Mouse (Mus musculus): ENCODE data around the gene Slc7a10. TPM values are rescaled to one million over a fixed set of nuclear protein-coding genes. Genes with fewer than 3 reads are reported as not detected.

The Slc7a10 gene
- total RNA-seq, 1 experiment = not detected

DNA sequence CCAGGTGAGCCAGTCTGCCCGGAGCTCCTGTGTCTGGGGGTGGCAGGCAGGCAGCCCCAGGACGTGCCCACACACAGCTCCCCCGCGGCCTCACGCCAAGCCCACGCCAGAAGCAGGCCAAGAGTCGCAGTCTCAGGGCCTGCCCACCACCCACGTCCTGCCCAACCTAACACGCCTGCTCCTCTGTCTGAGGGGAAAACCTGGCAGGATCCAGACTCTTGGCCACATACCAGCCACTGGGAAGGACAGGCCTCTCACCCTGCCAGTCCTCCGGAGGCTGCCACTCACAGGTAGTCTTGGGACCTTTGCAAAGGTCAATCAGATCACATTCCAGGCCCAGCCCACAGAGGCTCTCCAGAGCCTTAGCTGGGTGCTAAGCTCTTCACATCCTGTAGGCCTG lies 39.9 kb upstream of the Slc7a10 start:
- peaks cover 0 to 5% of the 10 kb centered on the region in 2 experiments; a peak in 2 of 4 replicates for H3K4me1 ChIP-seq (ENCODE audit: control insufficient read depth in 2 of 2, insufficient read depth in 2 of 2, low read length in 2 of 2, poor library complexity in 1 of 2)
- no peak overlapping the region for H3K4me3 ChIP-seq (ENCODE audit: insufficient read depth in 1 of 2, low read depth in 1 of 2, low read length in 2 of 2, poor library complexity in 1 of 2, severe bottlenecking in 1 of 2)
- no peaks in the 10 kb centered on the region for H3K9me3 ChIP-seq (ENCODE audit: control insufficient read depth, insufficient read depth, low read depth, low read length)
- H3K9ac ChIP-seq (ENCODE audit: insufficient read depth, low read depth, low read length, poor library complexity, severe bottlenecking) = no peak overlapping the region
- no peaks in the 10 kb centered on the region for H3K36me3 ChIP-seq (ENCODE audit: control insufficient read depth, insufficient read depth, low read length, poor library complexity, severe bottlenecking)
- in situ Hi-C loops (cut with MboI; ENCODE audit: low sequenced_read_pairs in 2 of 2, unreplicated experiment in 2 of 2) = no loop called here
- TF ChIP-seq ZC3H11A (IDR thresholded peaks at IDR 0.05; ENCODE audit: borderline replicate concordance, low read depth, low read length) = no peak
- TF ChIP-seq CHD2 (IDR thresholded peaks at IDR 0.05; ENCODE audit: low read depth, low read length) = no peak
- TF ChIP-seq HCFC1 (IDR thresholded peaks at IDR 0.05; ENCODE audit: borderline replicate concordance, insufficient read depth, low read length) = no peak
- no peak for TF ChIP-seq ZNF384 (IDR thresholded peaks at IDR 0.05; ENCODE audit: low read depth, low read length)
- no peak for TF ChIP-seq MAFK (IDR thresholded peaks at IDR 0.05; ENCODE audit: insufficient read depth, low read depth, low read length)
- DNase-seq (ENCODE audit: low read depth, low spot score) = no peak
- H3K27ac ChIP-seq (ENCODE audit: insufficient read depth, low read depth, low read length, poor library complexity, severe bottlenecking) = no peak overlapping the region

DNA sequence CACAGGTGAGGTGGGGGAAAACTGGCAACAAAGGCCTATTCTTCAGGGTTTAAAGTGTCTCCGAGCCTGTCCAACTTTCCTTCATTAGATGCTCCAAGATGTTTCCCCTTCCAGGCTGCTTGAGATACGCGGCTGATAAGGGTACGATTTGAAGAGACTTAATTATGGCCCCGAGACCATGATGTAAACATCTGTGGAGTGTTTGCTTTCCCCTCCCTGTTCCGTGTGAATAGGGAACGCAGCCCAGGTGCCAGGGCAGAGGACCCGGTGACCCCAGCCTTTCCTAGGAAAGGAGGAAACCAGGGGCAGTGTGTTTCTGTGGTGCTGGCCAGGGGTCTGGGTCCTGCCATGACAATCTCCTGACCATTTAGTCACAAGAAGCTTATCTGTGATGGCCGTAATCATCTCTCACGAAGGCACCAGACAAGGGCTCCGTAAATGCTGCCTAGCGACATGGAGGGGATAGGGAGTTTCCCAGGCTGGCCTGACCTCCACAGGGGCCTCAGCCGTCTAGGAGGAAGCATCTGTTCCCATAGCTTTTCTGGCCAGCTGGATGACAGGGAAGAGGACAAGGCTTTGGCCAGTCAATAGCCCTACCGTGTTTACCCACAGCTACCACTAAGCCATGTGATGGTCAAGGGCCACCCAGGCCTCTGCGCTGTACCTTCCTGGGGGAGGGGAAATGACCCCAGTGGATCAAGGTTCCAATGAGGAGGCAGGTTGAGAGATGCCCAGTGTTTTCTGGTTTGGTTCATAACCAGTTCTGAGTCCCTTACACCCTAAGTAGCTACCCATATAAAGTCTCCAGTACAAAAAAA lies 36.4 kb upstream of the Slc7a10 start:
- no peaks in the 10 kb centered on the region for H3K9me3 ChIP-seq (ENCODE audit: control insufficient read depth, insufficient read depth, low read depth, low read length)
- TF ChIP-seq CHD2 (IDR thresholded peaks at IDR 0.05; ENCODE audit: low read depth, low read length) (no peak), ZNF384 (IDR thresholded peaks at IDR 0.05; ENCODE audit: low read depth, low read length) (no peak), HCFC1 (IDR thresholded peaks at IDR 0.05; ENCODE audit: borderline replicate concordance, insufficient read depth, low read length) (no peak), MAFK (IDR thresholded peaks at IDR 0.05; ENCODE audit: insufficient read depth, low read depth, low read length) (no peak), ZC3H11A (IDR thresholded peaks at IDR 0.05; ENCODE audit: borderline replicate concordance, low read depth, low read length) (no peak)
- H3K4me1 ChIP-seq (ENCODE audit: control insufficient read depth in 2 of 2, insufficient read depth in 2 of 2, low read length in 2 of 2, poor library complexity in 1 of 2) = peaks cover 0 to 3% of the 10 kb centered on the region in 2 experiments; a peak in 1 of 4 replicates
- no peak overlapping the region for H3K9ac ChIP-seq (ENCODE audit: insufficient read depth, low read depth, low read length, poor library complexity, severe bottlenecking)
- DNase-seq (ENCODE audit: low read depth, low spot score) = no peak
- in situ Hi-C loops (cut with MboI; ENCODE audit: low sequenced_read_pairs in 2 of 2, unreplicated experiment in 2 of 2) = loop anchor here in 1 of 2 experiments (25.0 kb wide), 1 partner anchor 313 kb away; no protein-coding TSS in a partner anchor
- no peak overlapping the region for H3K27ac ChIP-seq (ENCODE audit: insufficient read depth, low read depth, low read length, poor library complexity, severe bottlenecking)
- no peak overlapping the region for H3K4me3 ChIP-seq (ENCODE audit: insufficient read depth in 1 of 2, low read depth in 1 of 2, low read length in 2 of 2, poor library complexity in 1 of 2, severe bottlenecking in 1 of 2)
- H3K36me3 ChIP-seq (ENCODE audit: control insufficient read depth, insufficient read depth, low read length, poor library complexity, severe bottlenecking) = no peaks in the 10 kb centered on the region

DNA sequence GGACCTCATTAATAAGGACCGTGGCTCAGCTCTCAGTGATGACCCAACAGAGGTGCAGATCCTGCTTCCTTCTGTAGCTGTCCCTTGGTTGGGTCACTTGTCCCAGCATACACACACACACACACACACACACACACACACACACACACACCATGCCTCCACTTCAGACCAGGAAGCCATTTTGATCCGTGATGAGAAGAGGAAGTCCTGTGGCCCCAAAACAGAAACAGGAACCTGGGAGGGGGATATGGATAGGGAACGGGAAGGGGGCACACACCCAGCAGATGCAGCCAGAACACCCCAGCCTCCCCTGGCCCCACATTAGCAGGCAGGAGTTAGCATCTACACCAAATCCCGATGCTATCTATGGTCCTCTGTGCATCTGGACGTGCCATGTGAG lies 35.3 kb upstream of the Slc7a10 start:
- TF ChIP-seq HCFC1 (IDR thresholded peaks at IDR 0.05; ENCODE audit: borderline replicate concordance, insufficient read depth, low read length) = no peak
- no peak for TF ChIP-seq MAFK (IDR thresholded peaks at IDR 0.05; ENCODE audit: insufficient read depth, low read depth, low read length)
- TF ChIP-seq CHD2 (IDR thresholded peaks at IDR 0.05; ENCODE audit: low read depth, low read length) = no peak
- TF ChIP-seq ZNF384 (IDR thresholded peaks at IDR 0.05; ENCODE audit: low read depth, low read length) = no peak
- no peak for TF ChIP-seq ZC3H11A (IDR thresholded peaks at IDR 0.05; ENCODE audit: borderline replicate concordance, low read depth, low read length)
- Histone ChIP-seq H3K9ac (ENCODE audit: insufficient read depth, low read depth, low read length, poor library complexity, severe bottlenecking) (no peak overlapping the region), H3K36me3 (ENCODE audit: control insufficient read depth, insufficient read depth, low read length, poor library complexity, severe bottlenecking) (no peaks in the 10 kb centered on the region), H3K27ac (ENCODE audit: insufficient read depth, low read depth, low read length, poor library complexity, severe bottlenecking) (no peak overlapping the region), H3K9me3 (ENCODE audit: control insufficient read depth, insufficient read depth, low read depth, low read length) (no peaks in the 10 kb centered on the region), H3K4me1 (ENCODE audit: control insufficient read depth in 2 of 2, insufficient read depth in 2 of 2, low read length in 2 of 2, poor library complexity in 1 of 2) (peaks cover 0 to 3% of the 10 kb centered on the region in 2 experiments; a peak in 1 of 4 replicates), H3K4me3 (ENCODE audit: insufficient read depth in 1 of 2, low read depth in 1 of 2, low read length in 2 of 2, poor library complexity in 1 of 2, severe bottlenecking in 1 of 2) (no peak overlapping the region)
- DNase-seq (ENCODE audit: low read depth, low spot score) = no peak
- in situ Hi-C loops (cut with MboI; ENCODE audit: low sequenced_read_pairs in 2 of 2, unreplicated experiment in 2 of 2) = loop anchor here in 1 of 2 experiments (25.0 kb wide), 1 partner anchor 314 kb away; no protein-coding TSS in a partner anchor

DNA sequence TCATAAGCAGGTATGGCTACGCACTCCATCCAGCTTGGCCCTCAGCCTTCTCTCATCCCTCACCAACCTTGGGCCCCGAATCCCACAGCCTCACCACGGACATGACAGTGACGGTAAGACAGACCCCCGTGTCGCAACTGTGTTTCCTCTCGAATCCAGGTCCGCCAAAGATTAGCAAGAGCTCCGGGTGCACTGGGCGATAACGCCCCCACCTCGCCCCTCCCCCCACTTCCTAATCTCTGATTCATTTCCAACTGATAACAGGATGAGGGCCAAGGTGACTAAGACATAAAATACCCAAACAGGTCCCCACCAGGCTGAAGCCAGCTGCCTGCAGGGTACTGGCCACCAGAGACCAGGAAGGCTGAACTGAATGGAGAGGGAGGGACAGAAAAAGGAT lies 31.7 kb upstream of the Slc7a10 start:
- Histone ChIP-seq H3K4me3 (ENCODE audit: insufficient read depth in 1 of 2, low read depth in 1 of 2, low read length in 2 of 2, poor library complexity in 1 of 2, severe bottlenecking in 1 of 2) (no peak overlapping the region), H3K36me3 (ENCODE audit: control insufficient read depth, insufficient read depth, low read length, poor library complexity, severe bottlenecking) (no peaks in the 10 kb centered on the region), H3K9me3 (ENCODE audit: control insufficient read depth, insufficient read depth, low read depth, low read length) (no peaks in the 10 kb centered on the region), H3K4me1 (ENCODE audit: control insufficient read depth in 2 of 2, insufficient read depth in 2 of 2, low read length in 2 of 2, poor library complexity in 1 of 2) (no peaks in the 10 kb centered on the region; a peak in 1 of 4 replicates), H3K27ac (ENCODE audit: insufficient read depth, low read depth, low read length, poor library complexity, severe bottlenecking) (no peak overlapping the region), H3K9ac (ENCODE audit: insufficient read depth, low read depth, low read length, poor library complexity, severe bottlenecking) (no peak overlapping the region)
- in situ Hi-C loops (cut with MboI; ENCODE audit: low sequenced_read_pairs in 2 of 2, unreplicated experiment in 2 of 2) = loop anchor here in 1 of 2 experiments (25.0 kb wide), 1 partner anchor 317 kb away; no protein-coding TSS in a partner anchor
- TF ChIP-seq MAFK (IDR thresholded peaks at IDR 0.05; ENCODE audit: insufficient read depth, low read depth, low read length) (no peak), HCFC1 (IDR thresholded peaks at IDR 0.05; ENCODE audit: borderline replicate concordance, insufficient read depth, low read length) (no peak), ZC3H11A (IDR thresholded peaks at IDR 0.05; ENCODE audit: borderline replicate concordance, low read depth, low read length) (no peak), CHD2 (IDR thresholded peaks at IDR 0.05; ENCODE audit: low read depth, low read length) (no peak), ZNF384 (IDR thresholded peaks at IDR 0.05; ENCODE audit: low read depth, low read length) (no peak)
- no peak for DNase-seq (ENCODE audit: low read depth, low spot score)
